Mouse (Mus musculus) kidney, adult 9 months (tissue): ENCODE data around the gene Ttll13.
A peak's percentile ranks its signal among the peaks of the same experiment; 100 is the strongest.

Experiments
- DNase-seq: peaks from one replicate; pipeline ENCODE4 v3.0.0; 2022

Ttll13 gene

DNA sequence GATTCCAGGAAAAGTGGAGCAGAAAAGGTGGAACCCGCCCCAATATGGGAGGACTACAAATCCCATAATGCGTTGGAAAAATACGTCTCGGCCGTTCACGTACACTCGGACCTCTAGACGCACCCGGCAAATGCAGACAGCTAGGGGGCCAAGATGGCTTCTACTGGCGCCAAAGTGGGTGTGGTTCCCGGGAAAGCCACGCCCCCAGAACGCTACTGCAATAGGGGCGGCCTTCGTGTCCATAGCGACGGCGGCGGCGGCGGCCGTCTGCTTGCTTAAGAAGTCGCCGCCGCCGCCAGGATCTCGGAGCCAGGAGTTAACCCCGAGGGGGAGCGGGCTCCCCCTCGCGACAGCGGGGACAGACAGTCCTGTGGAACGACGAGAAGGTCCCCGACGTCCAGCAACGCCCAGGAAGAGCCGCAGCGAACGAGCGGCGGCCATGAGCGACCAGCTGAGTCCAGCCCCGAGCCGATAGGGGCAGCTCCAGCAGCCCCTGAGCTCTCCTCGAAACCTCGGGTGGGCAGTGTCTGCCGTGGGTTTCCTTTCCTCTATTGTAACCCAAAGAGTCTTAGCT, at the start of gene Ttll13:
TSS of gene Ttll13 (plus strand) at position 229 of the 574 bp plus-strand sequence.
- peak; percentile 99 for DNase-seq

DNA sequence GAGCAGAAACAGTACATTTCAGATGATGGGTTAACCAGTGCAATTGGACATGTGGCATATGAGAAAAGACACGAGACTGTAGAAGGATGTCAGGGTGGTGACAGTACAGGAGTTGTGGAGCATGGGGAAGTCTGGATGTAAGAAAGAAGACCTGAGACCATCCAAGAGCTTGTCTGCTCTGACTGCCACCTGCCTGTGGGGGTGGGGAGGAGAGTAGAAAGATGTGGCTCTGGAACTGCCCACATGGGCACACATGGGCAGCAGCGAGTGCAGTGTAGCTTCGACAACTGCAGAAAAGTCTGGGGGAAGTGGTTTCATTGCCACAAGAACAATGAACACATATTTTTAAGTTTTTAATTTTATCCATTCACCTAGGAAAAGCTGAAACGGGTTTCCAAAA, 48.8 kb upstream of the Ttll13 start:
- no peak for DNase-seq

DNA sequence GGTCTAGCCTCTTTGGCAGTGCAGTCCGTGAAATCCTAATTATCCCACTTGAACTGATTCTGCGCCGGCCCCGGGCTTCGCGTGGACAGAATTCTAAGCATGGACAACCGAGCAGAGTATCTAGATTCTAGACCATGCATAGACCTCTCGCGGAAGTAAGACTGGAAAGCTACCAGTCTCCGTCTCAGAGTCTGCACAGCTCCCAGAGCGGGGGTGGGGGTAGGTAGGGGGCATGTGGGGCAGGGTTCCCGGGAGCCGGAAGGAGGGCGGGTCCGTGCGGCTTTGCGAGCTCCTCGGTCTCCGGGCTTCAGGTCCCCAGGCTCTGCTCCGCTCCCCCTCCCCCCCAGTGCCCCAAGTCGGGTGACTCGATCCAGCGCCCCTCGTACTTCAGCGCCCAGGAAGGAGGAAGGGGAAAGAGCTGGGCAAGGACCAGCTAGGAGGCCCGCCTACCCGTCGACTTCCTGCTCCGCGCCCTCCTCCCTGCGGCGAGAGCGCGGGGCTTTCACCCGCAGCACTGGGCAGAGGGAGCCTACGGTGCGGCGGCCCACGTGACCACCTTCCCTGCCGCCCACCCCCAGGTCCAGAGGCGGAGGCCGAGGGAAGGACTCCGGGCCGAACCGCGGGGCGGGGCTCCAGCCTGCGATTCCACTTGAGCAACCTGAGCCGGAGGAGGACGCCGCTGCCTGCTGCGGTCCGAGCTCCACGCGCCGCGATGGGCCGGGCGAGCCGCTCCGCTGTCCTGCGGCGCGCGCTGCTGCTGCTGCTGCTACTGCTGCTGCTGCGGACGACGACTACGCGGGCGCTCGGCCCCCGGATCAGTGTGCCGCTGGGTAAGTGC, 48.0 kb upstream of the Ttll13 start:
- peak; percentile 85 for DNase-seq

DNA sequence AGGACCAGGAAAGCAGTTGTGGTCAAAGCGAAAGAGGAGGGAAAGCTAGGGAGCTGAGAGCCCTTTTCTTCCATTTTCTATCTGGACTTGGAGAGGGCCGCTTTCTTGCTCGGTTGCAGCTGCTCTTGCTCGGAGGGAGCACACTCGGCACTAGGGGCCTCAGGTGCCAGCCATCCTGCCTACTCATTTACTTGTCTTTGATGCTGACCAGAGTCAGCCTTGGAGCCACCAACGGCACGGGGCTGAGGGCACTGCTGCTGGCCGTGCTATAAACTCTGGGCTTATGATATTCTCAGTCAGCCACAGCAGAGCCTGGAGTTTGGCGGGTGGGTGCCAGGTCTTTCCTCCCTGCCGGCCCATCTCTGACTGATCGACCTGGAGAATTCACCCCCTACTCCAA, 47.3 kb upstream of the Ttll13 start:
- DNase-seq = no peak

DNA sequence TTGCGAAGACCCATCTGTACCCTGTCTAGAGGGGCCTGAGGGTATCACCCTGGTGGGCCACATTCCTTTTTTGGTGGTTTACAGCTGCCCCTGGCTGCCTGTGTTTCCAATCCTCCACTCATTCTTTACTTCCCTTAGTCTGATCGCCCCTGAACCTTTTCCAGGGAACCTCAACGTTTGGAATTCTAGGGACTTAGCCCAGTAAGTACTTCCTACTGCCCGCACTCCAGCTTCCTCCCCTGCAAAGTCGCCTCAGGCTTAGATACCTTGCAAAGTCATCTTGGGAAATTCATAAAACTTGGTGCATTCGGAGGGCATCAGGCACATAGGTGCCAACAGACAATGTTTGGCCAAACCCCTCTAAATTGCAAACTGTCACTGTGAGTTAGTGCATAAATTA, 46.9 kb upstream of the Ttll13 start:
- DNase-seq = no peak

DNA sequence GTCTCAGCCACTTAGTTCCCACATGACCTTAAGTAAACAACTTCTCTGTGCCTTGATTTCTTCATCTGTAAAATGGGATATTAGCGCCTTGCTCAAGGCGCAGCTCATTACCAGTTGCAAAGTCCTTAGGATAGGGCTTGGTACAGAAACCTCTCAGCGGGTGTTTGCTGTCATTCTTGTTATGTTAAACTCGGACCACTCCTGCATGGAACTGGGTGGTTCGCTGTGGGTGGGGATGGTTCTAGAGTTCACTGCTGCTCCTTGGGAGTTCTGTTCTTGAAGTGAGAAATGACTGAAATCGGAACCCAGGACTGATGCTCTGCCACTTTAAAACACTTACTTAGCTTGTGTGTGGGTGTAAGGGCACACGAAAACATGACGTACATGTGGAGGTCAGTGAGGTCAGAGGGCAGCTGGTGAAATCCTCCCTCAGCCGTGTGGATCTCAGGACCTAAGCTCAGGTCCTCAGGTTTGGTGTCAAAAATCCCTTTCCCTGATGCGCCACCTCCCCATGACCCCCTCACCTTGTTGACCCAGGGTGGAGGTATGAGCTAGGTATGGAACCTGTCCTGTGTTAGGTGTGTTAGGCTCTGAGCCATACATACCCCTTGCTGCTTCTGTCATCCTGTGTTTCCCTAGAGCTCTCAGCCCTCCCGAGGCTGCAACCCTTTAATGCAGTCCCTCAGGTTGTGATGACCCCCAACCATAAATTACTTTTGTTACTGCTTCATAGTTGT, 46.2 kb upstream of the Ttll13 start:
- DNase-seq = no peak

DNA sequence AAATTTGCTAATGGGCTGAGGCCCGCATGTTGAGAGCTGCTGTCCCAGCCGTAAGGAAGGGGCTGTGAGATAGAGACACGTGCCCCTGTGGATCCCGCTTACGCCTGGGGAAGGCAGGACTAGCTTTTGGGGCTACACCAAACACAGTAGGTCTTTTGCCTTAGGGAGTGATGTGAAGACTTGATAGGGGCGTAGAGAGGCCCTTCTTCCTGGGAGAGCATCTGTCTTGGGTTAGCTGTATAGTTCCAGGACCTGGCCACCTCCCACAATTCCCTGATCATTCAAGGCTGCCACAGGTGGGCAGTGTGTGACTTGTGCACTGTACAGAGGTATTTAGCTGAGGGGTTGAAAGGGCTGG, 45.6 kb upstream of the Ttll13 start:
- no peak for DNase-seq

DNA sequence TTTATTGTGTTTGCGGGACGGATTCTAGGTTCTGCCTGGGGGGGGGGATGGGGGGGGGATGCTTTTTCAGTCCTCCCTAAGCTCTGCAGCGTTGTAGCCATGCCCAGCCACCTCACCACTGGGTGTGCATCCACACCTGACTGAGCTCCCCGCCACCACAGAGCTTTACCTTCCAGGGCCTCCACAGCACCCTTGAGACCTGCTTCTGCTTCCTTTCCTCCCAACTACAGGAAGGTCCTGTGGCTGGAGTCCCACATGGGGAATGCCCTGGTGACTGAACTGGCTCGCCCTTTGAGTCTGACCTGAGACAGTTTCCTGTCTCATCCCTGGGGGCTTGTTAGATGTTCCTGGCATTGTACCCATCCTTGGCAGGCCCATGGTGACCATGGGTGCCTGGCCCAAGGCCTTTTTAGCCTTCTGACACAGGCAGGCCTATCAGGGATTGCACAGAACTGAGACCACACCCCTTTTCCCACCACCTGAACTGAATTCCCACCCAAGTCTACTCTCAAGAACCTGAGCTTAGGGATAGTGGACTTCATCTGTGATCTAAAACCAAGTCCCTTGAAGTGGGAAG, 45.1 kb upstream of the Ttll13 start:
- DNase-seq = no peak

DNA sequence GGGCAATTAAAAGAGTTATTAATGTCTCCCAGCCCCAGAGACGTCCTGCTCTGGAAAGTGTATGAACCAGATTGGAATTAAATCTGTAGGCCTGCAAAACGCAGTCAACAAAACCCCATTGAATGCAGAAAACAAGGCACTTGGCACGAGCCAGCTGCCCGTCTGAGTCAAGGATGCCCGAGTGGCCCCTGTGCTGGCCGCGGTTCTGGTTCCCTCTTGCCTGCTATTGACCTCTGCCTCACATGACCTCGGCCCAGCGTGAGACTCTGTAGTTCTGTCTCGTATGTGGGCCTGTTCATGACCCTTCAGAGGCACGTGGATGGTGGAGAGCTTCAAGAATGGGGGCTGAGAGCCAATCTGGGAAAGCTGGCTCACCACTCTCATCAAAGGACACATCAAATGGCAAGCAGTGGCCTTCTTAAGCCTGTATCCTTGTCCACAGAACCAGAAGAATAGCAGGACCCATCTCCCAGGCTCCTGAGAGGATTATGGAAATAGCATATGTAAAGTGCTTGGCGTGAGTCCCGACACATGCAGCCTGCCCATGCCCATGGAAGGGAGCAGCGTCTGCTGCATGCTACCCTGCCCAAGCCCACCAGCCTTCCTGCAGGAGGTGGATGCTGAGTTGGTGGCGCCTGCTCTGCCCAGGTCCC, 44.2 kb upstream of the Ttll13 start:
- DNase-seq = no peak

DNA sequence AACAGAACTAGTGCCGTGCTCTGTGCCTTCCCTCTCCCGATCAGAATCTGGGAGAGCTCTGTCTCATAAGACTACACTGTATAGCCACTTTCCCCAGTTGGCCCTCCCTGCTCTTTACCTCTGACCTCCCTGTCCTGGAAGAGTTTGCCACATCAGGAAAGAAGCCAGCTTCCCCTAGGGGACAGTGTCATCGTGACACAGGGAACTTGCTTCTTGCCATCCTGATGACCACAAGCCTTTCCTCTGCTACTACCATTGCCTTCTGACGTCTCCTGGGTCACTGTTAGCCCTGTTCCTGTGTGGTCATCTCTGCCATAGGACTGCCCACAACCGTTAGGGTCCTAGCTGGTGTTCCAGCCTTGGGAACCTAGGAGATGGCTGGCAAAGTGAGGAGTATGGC, 43.2 kb upstream of the Ttll13 start:
- DNase-seq = no peak

DNA sequence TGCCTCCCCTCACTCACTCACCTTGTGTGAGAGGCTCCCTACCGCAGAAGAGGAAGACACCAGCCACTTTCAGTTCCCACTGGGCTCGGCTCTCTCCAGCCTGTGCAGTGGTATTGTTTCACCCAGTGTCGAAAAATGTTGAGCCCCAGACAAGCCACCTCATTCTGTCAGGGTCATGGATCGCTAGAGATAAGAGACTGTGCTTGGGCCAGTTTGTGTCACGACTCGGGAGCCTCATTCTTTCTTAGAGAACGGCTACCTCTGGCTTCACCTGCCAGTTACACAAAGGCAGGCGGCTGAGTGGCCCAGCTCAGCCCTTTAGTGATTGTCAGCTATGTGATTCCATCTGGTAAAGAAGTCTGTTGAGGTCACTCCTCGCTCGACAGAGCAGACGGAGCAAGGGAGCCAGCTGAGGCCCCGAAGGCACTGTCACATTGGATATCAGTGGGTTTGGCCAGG, 42.5 kb upstream of the Ttll13 start:
- DNase-seq = no peak

DNA sequence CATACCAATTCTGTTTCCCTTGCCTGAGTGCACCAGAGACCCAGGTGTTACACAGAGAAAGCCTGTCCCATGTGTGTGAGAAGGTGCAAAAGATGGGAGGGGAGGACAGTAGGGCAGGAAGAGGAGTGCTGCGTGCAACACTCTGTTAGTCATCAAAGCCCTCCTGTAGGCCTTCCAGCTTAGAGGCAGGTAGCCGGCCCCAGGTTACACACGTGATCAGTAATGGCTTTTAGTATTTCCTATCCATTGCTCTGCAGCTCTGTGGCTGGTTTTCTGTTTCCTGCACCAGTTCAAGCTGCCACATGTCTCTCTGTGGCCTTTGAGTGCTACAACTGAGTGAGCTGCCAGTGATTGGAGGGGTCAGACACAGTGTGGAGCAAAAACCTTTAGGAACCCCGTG, 41.8 kb upstream of the Ttll13 start:
- DNase-seq = no peak

DNA sequence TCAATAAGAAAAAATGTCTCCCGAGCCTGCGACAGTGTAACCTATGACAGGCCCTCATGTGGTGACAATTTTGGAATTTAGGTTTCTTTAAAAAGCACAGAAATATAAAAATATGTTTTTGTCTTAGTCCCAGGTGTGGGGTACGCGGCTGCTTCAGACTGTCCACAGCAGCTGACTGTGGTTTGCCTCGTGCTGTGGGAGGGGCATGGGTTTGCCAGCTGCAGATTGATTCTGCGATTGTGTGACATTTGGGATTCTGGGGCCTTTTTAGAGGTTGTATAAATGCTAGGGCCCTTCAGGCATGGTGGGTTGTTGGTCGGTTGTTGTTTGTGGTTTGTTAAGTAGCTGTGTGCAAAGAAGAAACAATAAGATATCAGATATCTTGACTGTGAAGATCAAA, 41.2 kb upstream of the Ttll13 start:
- no peak for DNase-seq

DNA sequence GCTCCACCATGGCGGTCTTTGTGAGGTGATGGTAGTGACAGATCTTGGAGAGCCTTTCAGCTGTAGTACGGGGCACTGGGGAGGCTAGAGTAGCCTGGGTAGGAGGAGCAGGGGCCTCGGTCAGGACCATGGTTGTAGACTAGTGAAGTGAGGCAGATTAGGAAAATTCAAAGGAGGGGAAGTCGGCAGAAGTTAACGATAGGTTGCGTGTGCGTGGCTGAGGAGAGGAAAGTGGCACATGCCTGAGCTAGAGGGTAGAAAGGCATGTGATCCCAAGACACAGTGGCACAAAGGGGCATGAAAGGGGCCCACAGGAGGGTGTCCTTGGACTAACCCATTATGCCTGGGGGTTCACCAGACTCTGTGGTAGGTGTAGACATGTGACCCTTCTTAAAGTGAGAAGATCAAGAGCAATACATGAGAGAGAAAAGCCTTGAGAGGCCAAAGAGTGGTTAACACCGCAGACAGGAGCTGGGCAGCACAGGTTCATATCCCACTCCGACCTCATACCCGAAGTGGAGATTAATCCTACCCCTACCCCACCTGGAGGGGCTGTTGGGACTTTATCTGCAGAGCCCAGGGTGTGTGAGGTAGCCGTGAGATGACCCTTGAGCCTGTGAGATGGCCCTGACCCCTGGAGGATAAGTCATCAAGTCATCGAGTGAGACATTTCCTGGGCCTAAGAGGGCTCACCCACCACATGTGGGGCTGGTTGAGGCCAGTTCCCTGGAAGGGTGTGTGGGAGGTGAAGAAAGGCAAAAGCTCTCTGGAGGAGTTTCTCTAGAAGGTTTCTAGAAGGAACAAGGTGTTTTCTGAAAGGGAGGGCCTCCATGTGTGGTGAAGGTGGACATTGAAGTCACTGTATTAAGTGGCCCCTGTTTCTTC, 40.2 kb upstream of the Ttll13 start:
- DNase-seq = peak; percentile 10

DNA sequence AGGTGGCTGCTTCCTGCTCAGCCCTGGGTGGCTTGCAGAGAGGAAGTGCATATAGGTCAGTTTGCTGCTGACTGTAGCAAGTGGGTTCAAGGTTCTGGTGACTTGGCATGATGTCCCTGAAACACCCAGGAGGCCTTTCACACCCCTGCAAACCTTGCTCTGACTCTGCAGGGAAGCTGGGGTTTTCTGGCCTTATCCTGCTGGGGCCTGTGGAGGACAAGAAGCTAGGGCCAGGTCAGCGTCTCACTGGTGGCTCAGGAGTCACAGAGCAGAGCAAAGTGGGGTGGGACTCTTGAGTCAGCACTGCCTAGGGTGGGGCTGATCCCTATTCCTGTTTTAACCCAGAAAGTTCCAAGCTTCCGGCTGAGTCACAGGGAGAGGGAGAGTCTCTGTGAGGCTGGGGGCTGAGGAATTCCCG, 38.9 kb upstream of the Ttll13 start:
- DNase-seq = peak; percentile 86

DNA sequence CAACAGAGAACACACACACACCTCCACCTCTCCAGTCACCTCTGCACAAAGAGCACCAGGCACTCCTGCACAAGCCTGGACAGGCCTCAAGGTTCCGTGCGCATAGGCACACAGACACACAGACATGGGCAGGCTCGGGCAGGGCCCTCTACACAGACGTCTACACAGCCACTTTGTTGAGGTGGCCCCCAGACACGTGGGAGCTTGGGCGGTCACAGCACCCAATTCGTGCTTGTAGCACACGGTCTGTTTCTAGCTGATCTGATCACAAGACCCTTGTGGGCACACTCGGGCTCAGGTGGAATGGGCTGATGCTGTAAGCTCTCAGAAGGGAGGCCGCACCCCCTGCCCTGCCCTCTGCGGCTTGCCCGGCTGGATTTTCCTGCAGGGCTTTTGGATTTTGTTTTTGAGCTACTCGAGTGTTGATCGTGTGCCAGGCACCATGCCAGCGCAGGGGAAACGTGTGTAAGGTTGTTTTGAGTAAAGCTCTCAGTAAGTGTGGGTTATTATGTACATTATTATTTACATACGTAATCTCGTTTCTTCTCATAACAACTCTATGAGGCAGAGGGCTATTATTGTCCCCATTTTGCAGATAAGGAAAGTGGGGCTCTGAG, 38.0 kb upstream of the Ttll13 start:
- DNase-seq = peak; percentile 52

DNA sequence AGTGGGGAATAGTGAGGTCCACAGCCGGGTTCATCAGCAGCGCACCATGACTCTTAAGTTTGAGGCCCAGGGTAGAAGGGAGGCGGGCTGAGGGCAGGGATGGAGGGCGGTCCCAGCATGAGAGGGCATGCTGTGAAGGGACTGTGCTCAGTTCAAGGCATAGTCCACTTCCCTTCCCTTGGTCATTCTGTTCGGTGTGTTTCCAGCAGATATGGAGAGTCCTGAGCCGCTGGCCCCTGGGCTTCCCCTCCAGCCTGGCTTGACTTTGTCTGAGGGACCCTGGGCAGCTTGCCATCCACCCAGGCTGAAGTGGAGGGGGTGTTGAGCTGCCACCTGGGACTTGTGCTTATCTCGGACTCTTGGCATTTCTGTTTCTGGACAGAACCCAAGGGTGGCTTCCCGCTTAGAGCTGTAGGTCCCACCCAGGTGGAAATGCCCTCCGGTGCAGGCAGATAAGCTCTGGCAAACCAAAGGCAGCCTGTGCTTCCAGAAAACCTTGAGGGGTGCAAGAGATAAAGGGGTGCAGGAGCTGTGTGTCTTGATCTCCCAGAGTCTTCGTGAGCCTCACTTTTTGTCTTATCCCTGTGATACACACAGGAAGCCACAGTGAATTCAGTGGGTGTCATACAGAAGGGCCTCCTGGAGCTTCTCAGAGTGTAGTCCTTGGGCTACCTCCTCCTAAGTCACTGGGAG, 37.3 kb upstream of the Ttll13 start:
- peak; percentile 62 for DNase-seq

DNA sequence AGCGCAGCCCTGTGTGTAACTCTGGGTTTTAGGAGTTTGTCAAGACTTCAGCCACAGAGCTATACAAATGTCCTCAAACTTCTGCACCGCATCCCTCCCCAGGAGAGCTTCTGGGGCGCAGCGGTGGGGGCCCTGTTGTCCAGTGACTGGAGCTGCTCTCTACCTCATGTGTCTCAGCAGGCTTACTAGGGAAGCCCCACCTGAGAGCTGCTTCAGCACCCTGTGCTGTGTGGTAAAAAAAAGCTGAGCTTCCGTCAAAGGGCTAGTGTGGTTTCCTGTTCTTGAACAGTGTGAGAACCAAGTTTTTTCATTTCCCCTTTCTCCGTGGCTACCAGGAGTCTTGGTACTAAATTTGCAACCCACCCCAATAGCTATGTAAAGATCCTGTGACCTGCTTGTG, 36.5 kb upstream of the Ttll13 start:
- peak; percentile 24 for DNase-seq

DNA sequence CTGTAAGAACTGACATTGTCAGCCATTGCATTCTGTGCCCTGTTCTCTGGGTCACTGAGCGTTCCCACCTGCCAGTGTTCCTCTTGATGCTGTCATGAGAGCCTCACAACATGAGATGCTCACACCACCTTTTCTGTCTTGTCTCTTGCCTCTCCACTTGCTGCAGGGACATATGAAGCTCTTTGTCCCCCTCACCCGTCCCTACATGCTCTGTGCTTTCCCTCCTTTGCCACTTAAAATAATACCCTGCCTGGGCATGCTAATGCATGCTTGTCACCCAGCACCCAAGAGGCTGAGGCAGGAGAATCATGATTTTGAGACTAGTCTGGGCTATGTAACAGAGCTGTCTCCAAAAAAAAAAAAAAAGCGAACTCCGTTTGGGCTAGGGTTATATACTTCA, 35.2 kb upstream of the Ttll13 start:
- no peak for DNase-seq

DNA sequence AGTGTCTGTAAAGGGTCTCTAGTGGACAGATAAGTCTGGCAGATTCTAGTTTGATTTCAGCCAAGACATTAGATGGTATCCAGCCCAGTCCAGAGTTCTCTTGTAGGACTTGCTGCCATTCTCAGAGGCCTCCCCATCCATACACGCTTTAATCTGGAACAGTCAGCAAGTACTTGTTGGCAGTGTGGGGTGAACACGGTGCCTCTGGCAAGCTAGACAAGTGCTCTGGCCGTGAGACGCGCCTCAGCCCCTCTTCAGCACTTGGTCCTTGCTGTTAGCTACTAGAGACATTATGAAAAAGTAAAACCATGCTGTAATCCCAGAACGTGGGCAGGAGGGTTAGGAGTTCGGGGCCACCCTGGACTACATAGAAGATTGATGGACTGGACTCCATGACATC, 32.6 kb upstream of the Ttll13 start:
- no peak for DNase-seq

DNA sequence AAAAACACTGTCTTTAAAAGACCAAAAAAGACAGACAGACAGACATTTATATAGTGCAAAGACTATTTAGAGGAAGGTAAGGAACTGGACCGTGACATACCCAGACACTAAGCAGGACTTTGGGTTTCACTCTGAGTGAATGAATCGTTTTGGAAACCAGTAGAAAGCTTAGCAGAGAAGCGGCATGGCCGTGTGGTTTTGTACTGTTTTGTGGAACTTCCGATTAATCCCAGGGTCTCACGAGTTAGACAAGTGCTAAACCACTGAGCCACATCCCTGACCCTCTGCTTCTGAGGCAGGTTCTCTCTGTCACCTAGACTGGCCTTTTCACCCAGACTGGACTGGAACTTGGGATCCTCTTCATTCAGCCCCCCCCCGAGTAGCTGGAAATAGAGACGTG, 31.7 kb upstream of the Ttll13 start:
- DNase-seq = no peak
